Mouse (Mus musculus): ENCODE data around the gene Tab1.

GRCm38 (mm10) chr15:80100196-80100595 is 32.7 kb upstream of the Tab1 start:
- TF ChIP-seq CTCF (IDR thresholded peaks at IDR 0.05; ENCODE audit: extremely low read depth, insufficient read depth, low read length) (no peak), POLR2A (IDR thresholded peaks at IDR 0.05; ENCODE audit: extremely low read depth, insufficient read depth, low read length) (no peak)

Measured in cortical plate, adult 2 months (tissue).